9 mouse cellular contexts compared by ENCODE assay signal in the genomic region with DNA sequence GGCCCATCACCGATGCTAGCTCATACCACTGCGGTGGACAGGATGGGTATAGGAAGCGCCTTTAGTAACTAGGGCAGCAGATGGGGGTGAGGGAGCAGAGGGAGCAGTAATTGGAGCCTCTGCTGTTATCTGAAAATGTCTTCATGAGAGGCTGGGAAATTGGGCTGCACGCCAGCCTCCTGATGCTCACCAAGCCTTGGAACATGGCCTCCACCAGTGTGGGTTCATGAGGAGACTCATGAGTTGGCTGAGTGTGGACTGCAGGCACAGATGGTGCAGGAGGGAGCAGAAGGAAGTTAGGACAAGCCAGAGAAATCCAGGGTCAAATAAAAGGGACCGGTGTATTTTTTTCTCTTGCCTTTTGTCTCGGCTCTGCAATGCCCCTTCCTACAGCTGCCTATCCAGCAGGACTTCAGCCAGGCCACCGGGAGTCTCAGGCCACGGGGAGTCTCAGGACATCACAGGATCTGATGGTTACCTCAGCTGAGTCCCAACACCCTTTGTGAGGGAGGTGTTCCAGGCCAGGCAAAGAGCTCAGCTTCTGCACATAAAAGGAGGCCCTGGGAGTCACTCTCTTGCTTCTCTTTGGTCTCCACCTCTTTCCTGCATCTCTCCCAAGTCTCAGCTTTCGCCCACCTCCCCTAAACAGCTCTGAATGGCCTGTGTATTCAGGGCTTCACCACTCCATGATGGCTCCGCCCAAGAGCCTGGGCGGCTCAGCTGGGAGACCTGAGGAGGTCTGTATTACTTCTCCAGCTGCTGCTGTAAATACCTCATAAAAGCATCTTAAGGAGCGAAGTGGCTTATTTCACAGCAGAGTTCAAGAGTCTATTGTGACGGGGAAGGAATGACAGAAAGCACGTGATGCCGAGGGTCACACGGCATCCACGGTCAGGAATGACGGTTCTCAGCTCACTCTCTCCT. TPM values are rescaled to one million over a fixed set of nuclear protein-coding genes. Genes with fewer than 3 reads are reported as not detected.
DNase-seq lines count a peak whose midpoint lies in the region; ATAC-seq and TF ChIP-seq lines count a peak whose summit lies in the region.
"Had no signal": no experiment of that assay in that cellular context is flagged by ENCODE, and none has a peak within 500 bp of the region (broad histone marks: within the 10 kb centered on the region; RNA-seq: fewer than 3 reads in every experiment).

No protein-coding gene starts in this region.

- 0 out of 2 replicates have a peak overlapping the region, but pooled peaks have one; percentile 3 for H3K27ac ChIP-seq in midbrain, embryonic 15.5 days
- H3K27ac ChIP-seq in midbrain, embryonic 16.5 days (ENCODE audit: low read length): no peak overlapping the region
- H3K27ac ChIP-seq in embryonic facial prominence, embryonic 10.5 days (replicated peaks): peak overlapping the region; percentile 60
- 0 out of 2 replicates have a peak overlapping the region, but pooled peaks have one; percentile 30 for H3K27ac ChIP-seq in hindbrain, embryonic 13.5 days
- no peak overlapping the region; the same call in 1 of the 2 replicates for H3K27ac ChIP-seq in gastrocnemius, adult 2 months

- ATAC-seq in midbrain, embryonic 15.5 days (replicated peaks): no peak
- ATAC-seq in midbrain, embryonic 16.5 days: no peak
- no peak for ATAC-seq in hindbrain, embryonic 13.5 days (ENCODE audit: low FRiP score)

- H3K4me2 ChIP-seq in midbrain, embryonic 15.5 days: no peak overlapping the region
- no peak overlapping the region for H3K4me2 ChIP-seq in midbrain, embryonic 16.5 days (ENCODE audit: low read length)
- H3K4me2 ChIP-seq in hindbrain, embryonic 13.5 days: no peak overlapping the region

- H3K9me3 ChIP-seq in midbrain, embryonic 15.5 days: no peaks in the 10 kb centered on the region
- no peaks in the 10 kb centered on the region for H3K9me3 ChIP-seq in midbrain, embryonic 16.5 days (replicated peaks; ENCODE audit: control insufficient read depth, low read length, poor library complexity, severe bottlenecking)
- H3K9me3 ChIP-seq in embryonic facial prominence, embryonic 10.5 days: no peaks in the 10 kb centered on the region
- H3K9me3 ChIP-seq in hindbrain, embryonic 13.5 days: no peaks in the 10 kb centered on the region

- H3K4me1 ChIP-seq in midbrain, embryonic 15.5 days: 0 out of 2 replicates have a peak, but pooled peaks cover 6% of the 10 kb centered on the region
- H3K4me1 ChIP-seq in midbrain, embryonic 16.5 days (ENCODE audit: control insufficient read depth, insufficient read depth, low read length): no peaks in the 10 kb centered on the region
- H3K4me1 ChIP-seq in embryonic facial prominence, embryonic 10.5 days: peaks cover 48% of the 10 kb centered on the region
- H3K4me1 ChIP-seq in hindbrain, embryonic 13.5 days (replicated peaks): peaks cover 5% of the 10 kb centered on the region; the same call in 1 of the 2 replicates

- H3K27me3 ChIP-seq in midbrain, embryonic 15.5 days (replicated peaks): no peaks in the 10 kb centered on the region
- H3K27me3 ChIP-seq in midbrain, embryonic 16.5 days (ENCODE audit: control insufficient read depth, insufficient read depth, low read depth, low read length): no peaks in the 10 kb centered on the region
- H3K27me3 ChIP-seq in embryonic facial prominence, embryonic 10.5 days (replicated peaks; ENCODE audit: low read depth, poor library complexity, severe bottlenecking): no peaks in the 10 kb centered on the region; the same call in 1 of the 2 replicates
- no peaks in the 10 kb centered on the region for H3K27me3 ChIP-seq in hindbrain, embryonic 13.5 days

- no peaks in the 10 kb centered on the region for H3K36me3 ChIP-seq in midbrain, embryonic 15.5 days (replicated peaks)
- no peaks in the 10 kb centered on the region for H3K36me3 ChIP-seq in midbrain, embryonic 16.5 days (ENCODE audit: control insufficient read depth, insufficient read depth, low read length)
- no peaks in the 10 kb centered on the region for H3K36me3 ChIP-seq in embryonic facial prominence, embryonic 10.5 days (replicated peaks)
- no peaks in the 10 kb centered on the region for H3K36me3 ChIP-seq in hindbrain, embryonic 13.5 days

- 62% methylated on average over 18 of the region's 18 CpGs for WGBS in midbrain, embryonic 15.5 days
- WGBS in midbrain, embryonic 16.5 days: 59% methylated on average over 18 of the region's 18 CpGs
- WGBS in embryonic facial prominence, embryonic 10.5 days: 67% methylated on average over 18 of the region's 18 CpGs
- 58% methylated on average over 18 of the region's 18 CpGs for WGBS in hindbrain, embryonic 13.5 days

- DNase-seq in embryonic facial prominence, embryonic 10.5 days (ENCODE audit: low spot score): no peak
- no peak for DNase-seq in gastrocnemius, adult 2 months
- no peak for DNase-seq in left cerebral cortex, postnatal 36 days (ENCODE audit: low spot score in 2 of 2)
- DNase-seq in thymus, postnatal 0 days (ENCODE audit: low spot score): no peak

- intact Hi-C loops in gastrocnemius, adult 2 months (cut with DNase I): no loop called here
- intact Hi-C loops in left cerebral cortex, postnatal 36 days (cut with DNase I): no loop called here

- no peak overlapping the region for H3K4me3 ChIP-seq in midbrain, embryonic 15.5 days
- no peak overlapping the region for H3K4me3 ChIP-seq in midbrain, embryonic 16.5 days (ENCODE audit: low read depth, low read length)
- H3K4me3 ChIP-seq in embryonic facial prominence, embryonic 10.5 days: no peak overlapping the region
- H3K4me3 ChIP-seq in hindbrain, embryonic 13.5 days: no peak overlapping the region
- H3K4me3 ChIP-seq in gastrocnemius, adult 2 months: no peak overlapping the region

- TF ChIP-seq CTCF in gastrocnemius, adult 2 months (IDR thresholded peaks at IDR 0.05): no peak

- no peak overlapping the region for H3K9ac ChIP-seq in midbrain, embryonic 15.5 days
- no peak overlapping the region for H3K9ac ChIP-seq in midbrain, embryonic 16.5 days (ENCODE audit: low read depth, low read length)
- H3K9ac ChIP-seq in hindbrain, embryonic 13.5 days: peak overlapping the region; percentile 8; the same call in 1 of the 2 replicates

RNA-seq across cellular contexts. Expression of a gene that starts 23.4 kb away (rescaled TPM):
- polyA plus RNA-seq in midbrain, embryonic 15.5 days (2015; fragmentation: Nextera tagmentation; extraction: Ambion mirVana): 8.1 and 8.5 TPM in 2 replicates
- 6.9 and 7.1 TPM in 2 replicates for polyA plus RNA-seq in midbrain, embryonic 16.5 days (2015; fragmentation: Nextera tagmentation; extraction: Ambion mirVana)
- 9.5 and 9.7 TPM in 2 replicates for polyA plus RNA-seq in embryonic facial prominence, embryonic 10.5 days (2016; fragmentation: Nextera tagmentation; extraction: Ambion mirVana)
- 5.6 and 6.4 TPM in 2 replicates for polyA plus RNA-seq in hindbrain, embryonic 13.5 days (2015; fragmentation: Nextera tagmentation; extraction: Ambion mirVana)
- total RNA-seq in gastrocnemius, adult 2 months (2021): under 1 TPM; 0.66 to 0.75 TPM
- total RNA-seq in left cerebral cortex, postnatal 36 days (2021): 1 to 10 TPM; 4.8 to 5.4 TPM
- 13.4 and 14.8 TPM in 2 replicates for polyA plus RNA-seq in thymus, postnatal 0 days (2015; fragmentation: Nextera tagmentation; extraction: Ambion mirVana)

RNA-seq across cellular contexts. Expression of a gene that starts 45.8 kb away (rescaled TPM):
- polyA plus RNA-seq in midbrain, embryonic 15.5 days (2015; fragmentation: Nextera tagmentation; extraction: Ambion mirVana): 3.7 and 4.2 TPM in 2 replicates
- polyA plus RNA-seq in midbrain, embryonic 16.5 days (2015; fragmentation: Nextera tagmentation; extraction: Ambion mirVana): 4.6 and 5.3 TPM in 2 replicates
- 0.50 and 1.0 TPM in 2 replicates for polyA plus RNA-seq in embryonic facial prominence, embryonic 10.5 days (2016; fragmentation: Nextera tagmentation; extraction: Ambion mirVana)
- polyA plus RNA-seq in hindbrain, embryonic 13.5 days (2015; fragmentation: Nextera tagmentation; extraction: Ambion mirVana): 5.0 and 5.9 TPM in 2 replicates
- total RNA-seq in gastrocnemius, adult 2 months (2021): not detected
- 10 to 100 TPM in 1 of 2 experiments, 1 to 10 TPM in 1; 5.1 to 10.8 TPM for total RNA-seq in left cerebral cortex, postnatal 36 days (2021)
- 1.9 and 2.4 TPM in 2 replicates for polyA plus RNA-seq in thymus, postnatal 0 days (2015; fragmentation: Nextera tagmentation; extraction: Ambion mirVana)
- total RNA-seq: gastrocnemius, adult 18-20 months had no signal
- polyA plus RNA-seq: liver, embryonic 16.5 days had no signal

Comparison
In these comparisons a context has a peak if more than half of its experiments do, and no peak if none do; other contexts are left out.
1. H3K27ac ChIP-seq: peak in midbrain, embryonic 15.5 days (single experiment), embryonic facial prominence, embryonic 10.5 days (single experiment) and hindbrain, embryonic 13.5 days (single experiment); none in midbrain, embryonic 16.5 days (single experiment) and gastrocnemius, adult 2 months (single experiment).